Mouse (Mus musculus) testis, adult 2 months (tissue): ENCODE data around the gene Tmem185b.

Experiments used
- CTCF ChIP-seq: fragments of 200-500 bp; IDR thresholded peaks from 2 replicates; pipeline ENCODE4 v1.5.1; 2012; ENCODE audit warnings: low read depth, mild to moderate bottlenecking, inconsistent platforms, low read length, moderate library complexity; ENCODE audit not compliant: control insufficient read depth, insufficient read depth, insufficient replicate concordance
- POLR2A ChIP-seq: fragments of 200-500 bp; IDR thresholded peaks from 2 replicates; pipeline ENCODE4 v1.6.1; 2012; ENCODE audit warnings: low read depth, mild to moderate bottlenecking, inconsistent platforms, low read length, moderate library complexity; ENCODE audit not compliant: control insufficient read depth

DNA sequence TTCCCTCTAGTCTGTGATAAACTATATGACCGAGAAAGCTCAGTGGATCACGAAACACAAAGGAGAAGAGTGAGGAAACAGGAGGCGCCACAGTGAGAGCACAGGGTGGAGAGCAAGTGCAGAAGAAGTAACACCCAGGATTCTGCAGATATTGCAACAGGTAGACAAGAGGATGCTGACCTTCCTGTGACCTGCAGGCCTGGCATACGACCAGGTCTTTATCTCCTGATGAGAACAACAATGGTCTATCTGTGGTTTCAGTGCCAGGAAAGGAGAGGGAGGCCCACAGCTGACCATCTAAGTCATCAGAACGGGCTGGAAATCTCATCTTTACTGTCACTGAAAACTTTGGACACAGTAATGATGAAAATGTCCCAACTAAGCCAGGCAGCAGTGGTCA lies 29.7 kb downstream of the Tmem185b start:
- TF ChIP-seq CTCF (no peak), POLR2A (no peak)
